Mouse (Mus musculus): Measurements from ENCODE around the gene Slirp. TPM values are rescaled to one million over a fixed set of nuclear protein-coding genes. Genes with fewer than 3 reads are reported as not detected.

Slirp gene
- polyA plus RNA-seq (2014; fragmentation: Illumina TruSeq; extraction: RNeasy Lipid Tissue Mini Kit (QIAGEN cat#74804); ENCODE audit: low read depth, low replicate concordance) = 78.2 TPM

DNA sequence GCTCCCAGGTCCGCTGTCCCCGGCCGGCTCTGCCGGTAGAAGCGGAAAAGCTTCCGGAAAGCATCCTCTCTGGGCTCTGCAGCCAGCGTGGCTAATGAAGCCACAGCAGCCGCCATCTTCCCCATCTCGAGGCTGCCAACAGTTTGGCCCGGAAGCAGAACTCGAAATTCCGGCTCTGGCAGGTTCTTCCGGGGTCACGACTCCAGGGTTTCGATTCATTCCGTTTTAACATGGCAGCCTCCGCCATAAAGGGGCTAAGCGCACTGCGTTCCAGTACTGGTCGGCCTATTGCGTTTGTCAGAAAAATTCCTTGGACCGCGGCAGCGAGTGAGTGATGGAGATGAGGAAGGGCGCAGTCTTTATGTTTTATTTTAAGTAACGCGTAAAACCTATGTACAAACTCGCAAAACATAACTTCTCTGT is at the start of gene Slirp, which contains the start of gene Alkbh1:
Gene Slirp, plus strand, starts transcription at position 197 of the 423 bp plus-strand sequence.
Gene Alkbh1, minus strand, starts transcription at position 318 of the 423 bp plus-strand sequence.

GRCm38 (mm10) chr12:87471964-87472786 is 28.5 kb downstream of the Slirp start, which contains the start of gene Snw1:
Gene Snw1, minus strand, starts transcription at chr12:87472274.

GRCm38 (mm10) chr12:87494421-87494820 is 50.7 kb downstream of the Slirp start, which contains the start of gene Gm5788:
Gene Gm5788, plus strand, starts transcription at chr12:87494721.

Other genes with a start within 250 kb of the Slirp start
- not detected for gene Samd15, start 244.2 kb upstream of the Slirp start, polyA plus RNA-seq (2014; fragmentation: Illumina TruSeq; extraction: RNeasy Lipid Tissue Mini Kit (QIAGEN cat#74804); ENCODE audit: low read depth, low replicate concordance)
- 5.4 TPM for gene Tmed8, start 243.4 kb upstream of the Slirp start, polyA plus RNA-seq (2014; fragmentation: Illumina TruSeq; extraction: RNeasy Lipid Tissue Mini Kit (QIAGEN cat#74804); ENCODE audit: low read depth, low replicate concordance)
- 1.3 TPM for gene Noxred1, start 205.2 kb upstream of the Slirp start, polyA plus RNA-seq (2014; fragmentation: Illumina TruSeq; extraction: RNeasy Lipid Tissue Mini Kit (QIAGEN cat#74804); ENCODE audit: low read depth, low replicate concordance)
- 32.3 TPM for gene Vipas39, start 177.6 kb upstream of the Slirp start, polyA plus RNA-seq (2014; fragmentation: Illumina TruSeq; extraction: RNeasy Lipid Tissue Mini Kit (QIAGEN cat#74804); ENCODE audit: low read depth, low replicate concordance)
- gene Ahsa1, start 177.4 kb upstream of the Slirp start, polyA plus RNA-seq (2014; fragmentation: Illumina TruSeq; extraction: RNeasy Lipid Tissue Mini Kit (QIAGEN cat#74804); ENCODE audit: low read depth, low replicate concordance) = 181 TPM
- gene Ism2, start 144.2 kb upstream of the Slirp start, polyA plus RNA-seq (2014; fragmentation: Illumina TruSeq; extraction: RNeasy Lipid Tissue Mini Kit (QIAGEN cat#74804); ENCODE audit: low read depth, low replicate concordance) = not detected
- gene Sptlc2, start 55.5 kb upstream of the Slirp start, polyA plus RNA-seq (2014; fragmentation: Illumina TruSeq; extraction: RNeasy Lipid Tissue Mini Kit (QIAGEN cat#74804); ENCODE audit: low read depth, low replicate concordance) = 15.7 TPM
- gene Alkbh1, start 121 bp downstream of the Slirp start, polyA plus RNA-seq (2014; fragmentation: Illumina TruSeq; extraction: RNeasy Lipid Tissue Mini Kit (QIAGEN cat#74804); ENCODE audit: low read depth, low replicate concordance) = 8.1 TPM
- gene Snw1, start 28.4 kb downstream of the Slirp start, polyA plus RNA-seq (2014; fragmentation: Illumina TruSeq; extraction: RNeasy Lipid Tissue Mini Kit (QIAGEN cat#74804); ENCODE audit: low read depth, low replicate concordance) = 52.6 TPM
- gene Gm5788, start 50.8 kb downstream of the Slirp start, polyA plus RNA-seq (2014; fragmentation: Illumina TruSeq; extraction: RNeasy Lipid Tissue Mini Kit (QIAGEN cat#74804); ENCODE audit: low read depth, low replicate concordance) = not detected
- gene Gm8300, start 70.4 kb downstream of the Slirp start, polyA plus RNA-seq (2014; fragmentation: Illumina TruSeq; extraction: RNeasy Lipid Tissue Mini Kit (QIAGEN cat#74804); ENCODE audit: low read depth, low replicate concordance) = not detected
- not detected for gene Oog1, start 158.8 kb downstream of the Slirp start, polyA plus RNA-seq (2014; fragmentation: Illumina TruSeq; extraction: RNeasy Lipid Tissue Mini Kit (QIAGEN cat#74804); ENCODE audit: low read depth, low replicate concordance)
- gene Gm4027, start 175.0 kb downstream of the Slirp start, polyA plus RNA-seq (2014; fragmentation: Illumina TruSeq; extraction: RNeasy Lipid Tissue Mini Kit (QIAGEN cat#74804); ENCODE audit: low read depth, low replicate concordance) = not detected
- not detected for gene Gm16381, start 200.7 kb downstream of the Slirp start, polyA plus RNA-seq (2014; fragmentation: Illumina TruSeq; extraction: RNeasy Lipid Tissue Mini Kit (QIAGEN cat#74804); ENCODE audit: low read depth, low replicate concordance)